Mouse (Mus musculus): Measurements from ENCODE around the gene Gm49368.

DNA sequence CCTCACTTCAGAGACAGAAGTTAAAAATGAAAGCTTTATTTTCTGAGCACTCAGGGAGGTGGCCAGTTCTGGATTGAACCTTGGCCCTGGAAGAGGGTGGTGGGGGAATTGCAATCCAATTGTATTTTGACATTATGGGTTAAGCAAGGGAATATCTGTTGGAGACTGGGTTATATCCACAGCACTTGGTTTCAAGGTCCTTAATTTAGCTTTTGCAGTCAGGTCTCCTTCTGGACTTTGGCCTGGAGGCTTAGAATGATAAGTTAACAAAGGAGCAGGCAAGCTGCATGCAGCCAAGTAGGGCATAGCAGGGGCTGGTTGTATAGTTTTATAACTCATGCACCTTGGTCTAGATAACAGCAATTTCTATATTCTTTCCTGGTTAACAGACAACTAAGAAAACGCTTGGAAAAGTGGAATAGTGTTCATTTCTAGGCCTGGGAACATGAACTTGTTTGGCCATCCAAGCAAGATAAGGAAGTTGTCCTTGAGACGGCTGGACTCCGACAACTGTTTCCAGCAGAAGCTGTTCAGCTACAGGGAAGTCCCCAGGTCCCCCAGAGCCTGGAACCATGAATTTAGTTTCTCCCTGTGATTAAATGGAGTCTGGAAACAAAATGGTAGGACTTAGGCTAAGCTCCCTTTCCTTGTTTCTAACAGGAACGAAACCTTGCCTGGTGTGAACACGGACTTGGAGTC is 30.0 kb upstream of the Gm49368 start:
- TF ChIP-seq POLR2A (IDR thresholded peaks at IDR 0.05; ENCODE audit: control insufficient read depth in 1 of 2, insufficient read depth in 1 of 2, low read depth in 1 of 2, low read length in 2 of 2, poor library complexity in 1 of 2), result no peak
- no peak for TF ChIP-seq NELFE (IDR thresholded peaks at IDR 0.05; ENCODE audit: low read depth, low read length)
